7 mouse cellular contexts compared by ENCODE assay signal in the genomic region with DNA sequence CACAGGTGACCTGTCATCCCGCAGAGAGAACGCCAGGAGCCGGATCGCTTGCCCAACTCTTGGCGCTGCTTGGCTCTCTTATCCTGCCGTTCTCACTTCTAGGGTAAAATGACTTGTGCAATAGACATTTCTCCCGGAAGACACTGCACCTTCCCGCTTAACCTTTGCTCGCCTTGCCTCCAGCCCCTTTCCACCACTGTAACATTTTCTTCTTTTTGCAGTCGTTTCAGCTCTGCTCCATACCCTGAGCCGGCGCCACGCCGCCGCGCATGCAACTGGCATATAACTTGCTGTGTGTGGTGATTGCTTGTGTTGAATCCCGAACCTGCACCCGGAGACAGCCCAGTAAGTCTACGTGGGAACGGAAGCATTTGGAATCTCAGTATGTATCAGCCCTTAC. TPM values are rescaled to one million over a fixed set of nuclear protein-coding genes. Genes with fewer than 3 reads are reported as not detected.
DNase-seq lines count a peak whose midpoint lies in the region; ATAC-seq and TF ChIP-seq lines count a peak whose summit lies in the region.

No protein-coding gene starts in this region.

- no peak for DNase-seq in testis, postnatal 14 days (ENCODE audit: low spot score)
- peak; percentile 17 for DNase-seq in c-Kit-negative CD71-positive TER-119-positive erythroid progenitor cells, embryonic 14.5 days (ENCODE audit: low read depth, low spot score)
- DNase-seq in T-cell, adult 2 months (ENCODE audit: low spot score) = no peak

- peak overlapping the region; percentile 81 for H3K9ac ChIP-seq in heart, embryonic 15.5 days
- H3K9ac ChIP-seq in liver, embryonic 16.5 days (ENCODE audit: low read depth, low read length) = peak overlapping the region; percentile 74

- no peak for TF ChIP-seq CTCF in testis, adult 2 months (IDR thresholded peaks at IDR 0.05; ENCODE audit: control insufficient read depth, insufficient read depth, insufficient replicate concordance, low read depth, low read length)
- no peak for TF ChIP-seq CTCF in small intestine, adult 2 months (IDR thresholded peaks at IDR 0.05; ENCODE audit: extremely low read depth, insufficient read length, insufficient replicate concordance, low read depth, low read length)

- peaks cover 12% of the 10 kb centered on the region for H3K4me1 ChIP-seq in testis, adult 2 months (ENCODE audit: control insufficient read depth, insufficient read depth, low read length)
- H3K4me1 ChIP-seq in heart, embryonic 15.5 days (replicated peaks) = peaks cover 10% of the 10 kb centered on the region
- H3K4me1 ChIP-seq in liver, embryonic 16.5 days (ENCODE audit: control insufficient read depth, low read depth, low read length) = peaks cover 15% of the 10 kb centered on the region
- H3K4me1 ChIP-seq in small intestine, adult 2 months (ENCODE audit: control insufficient read depth, insufficient read depth, insufficient read length, low read length) = peaks cover 11% of the 10 kb centered on the region

- no peaks in the 10 kb centered on the region for H3K36me3 ChIP-seq in testis, adult 2 months (ENCODE audit: control insufficient read depth, insufficient read depth, low read length)
- H3K36me3 ChIP-seq in heart, embryonic 15.5 days = peaks cover 4% of the 10 kb centered on the region
- no peaks in the 10 kb centered on the region for H3K36me3 ChIP-seq in liver, embryonic 16.5 days (ENCODE audit: control insufficient read depth, insufficient read depth)
- H3K36me3 ChIP-seq in small intestine, adult 2 months (ENCODE audit: control insufficient read depth, insufficient read depth, low read length) = peaks cover 26% of the 10 kb centered on the region

- ATAC-seq in heart, embryonic 15.5 days (replicated peaks; ENCODE audit: insufficient number of reproducible peaks, insufficient read depth, low FRiP score, low read depth) = peak; percentile 23; the same call in 1 of the 2 replicates
- ATAC-seq in liver, embryonic 16.5 days (ENCODE audit: low read depth) = peak; percentile 24; the same call in 1 of the 2 replicates

- H3K27ac ChIP-seq in testis, adult 2 months (ENCODE audit: control insufficient read depth, insufficient read depth, low read depth, low read length) = peak overlapping the region; percentile 93
- peak overlapping the region; percentile 77 for H3K27ac ChIP-seq in heart, embryonic 15.5 days
- peak overlapping the region; percentile 73 for H3K27ac ChIP-seq in liver, embryonic 16.5 days (ENCODE audit: low read length)
- H3K27ac ChIP-seq in small intestine, adult 2 months (ENCODE audit: insufficient read depth, low read depth, low read length) = peak overlapping the region; percentile 90

- peak overlapping the region; percentile 99 for H3K4me3 ChIP-seq in testis, adult 2 months (ENCODE audit: control insufficient read depth, low read depth, low read length)
- peak overlapping the region; percentile 85 for H3K4me3 ChIP-seq in heart, embryonic 15.5 days
- peak overlapping the region; percentile 77 for H3K4me3 ChIP-seq in liver, embryonic 16.5 days (ENCODE audit: low read depth, low read length)
- peak overlapping the region; percentile 99 for H3K4me3 ChIP-seq in small intestine, adult 2 months (ENCODE audit: low read depth, low read length)

- peak overlapping the region; percentile 78 for H3K4me2 ChIP-seq in heart, embryonic 15.5 days
- peak overlapping the region; percentile 70 for H3K4me2 ChIP-seq in liver, embryonic 16.5 days (ENCODE audit: low read depth, low read length)

- H3K9me3 ChIP-seq in heart, embryonic 15.5 days (replicated peaks) = no peaks in the 10 kb centered on the region
- H3K9me3 ChIP-seq in liver, embryonic 16.5 days (replicated peaks; ENCODE audit: control insufficient read depth, low read length) = no peaks in the 10 kb centered on the region

- under 1% methylated on average over 20 of the region's 20 CpGs for WGBS in heart, embryonic 15.5 days
- WGBS in liver, embryonic 16.5 days (ENCODE audit: insufficient replicate concordance) = under 1% methylated on average over 20 of the region's 20 CpGs
- WGBS in small intestine, adult 2 months = under 1% methylated on average over 20 of the region's 20 CpGs

- H3K27me3 ChIP-seq in testis, adult 2 months (ENCODE audit: control insufficient read depth, insufficient read depth, low read length) = no peaks in the 10 kb centered on the region
- no peaks in the 10 kb centered on the region for H3K27me3 ChIP-seq in heart, embryonic 15.5 days
- H3K27me3 ChIP-seq in liver, embryonic 16.5 days (ENCODE audit: control insufficient read depth, insufficient read depth, low read depth, low read length) = no peaks in the 10 kb centered on the region
- no peaks in the 10 kb centered on the region for H3K27me3 ChIP-seq in small intestine, adult 2 months (ENCODE audit: control insufficient read depth, insufficient read depth, low read length)

- no peak for TF ChIP-seq POLR2A in testis, adult 2 months (IDR thresholded peaks at IDR 0.05; ENCODE audit: control insufficient read depth, low read depth, low read length)
- TF ChIP-seq POLR2A in small intestine, adult 2 months (IDR thresholded peaks at IDR 0.05; ENCODE audit: low read depth, low read length) = no peak

RNA-seq across cellular contexts. Expression of a gene that starts 0.5 kb away (rescaled TPM):
- polyA plus RNA-seq in testis, adult 2 months (2012; rRNA removed) = 8.3 and 8.5 TPM in 2 replicates
- 23.6 and 44.5 TPM in 2 replicates for polyA plus RNA-seq in heart, embryonic 15.5 days (2015; fragmentation: Nextera tagmentation; extraction: Ambion mirVana)
- 19.8 TPM in 2 replicates for polyA plus RNA-seq in liver, embryonic 16.5 days (2015; fragmentation: Nextera tagmentation; extraction: Ambion mirVana)
- polyA plus RNA-seq in small intestine, adult 2 months (2012; rRNA removed) = 26.3 and 87.0 TPM in 2 replicates
